Mouse (Mus musculus) c-Kit-positive CD71-positive TER-119-positive erythroid progenitor cells, embryonic 14.5 days (primary cell): ENCODE results near the gene Ptbp3.
A peak's percentile ranks its signal among the peaks of the same experiment; 100 is the strongest.

Experiments used
- DNase-seq: peaks from one replicate; pipeline ENCODE4 v3.0.0-alpha.2; 2013; ENCODE audit warnings: low spot score

Ptbp3 gene

GRCm38 (mm10) chr4:59555177-59555576 is 6.0 kb upstream of the Ptbp3 start:
- DNase-seq = no peak

GRCm38 (mm10) chr4:59553576-59553975 is 4.4 kb upstream of the Ptbp3 start:
- no peak for DNase-seq

GRCm38 (mm10) chr4:59552835-59553234 is 3.7 kb upstream of the Ptbp3 start:
- no peak for DNase-seq

GRCm38 (mm10) chr4:59551901-59552300 is 2.7 kb upstream of the Ptbp3 start:
- no peak for DNase-seq

- no peak for DNase-seq
Observed at GRCm38 (mm10) chr4:59549977-59550560, 905 bp upstream of the Ptbp3 start.

GRCm38 (mm10) chr4:59548560-59549174 is 497 bp downstream of the Ptbp3 start:
- peak; percentile 61 for DNase-seq

GRCm38 (mm10) chr4:59548011-59548559 is 1.1 kb downstream of the Ptbp3 start:
- no peak for DNase-seq

GRCm38 (mm10) chr4:59547136-59547889 is 1.9 kb downstream of the Ptbp3 start:
- peak; percentile 55 for DNase-seq

GRCm38 (mm10) chr4:59546285-59547071 is 2.7 kb downstream of the Ptbp3 start:
- DNase-seq = no peak

- no peak for DNase-seq
Observed at GRCm38 (mm10) chr4:59544654-59545053, 4.5 kb downstream of the Ptbp3 start.

- DNase-seq = no peak
Observed at GRCm38 (mm10) chr4:59543006-59543405, 6.2 kb downstream of the Ptbp3 start.

GRCm38 (mm10) chr4:59536281-59536680 is 12.9 kb downstream of the Ptbp3 start:
- DNase-seq = no peak

- DNase-seq = no peak
Observed at GRCm38 (mm10) chr4:59535624-59536023, 13.5 kb downstream of the Ptbp3 start.

GRCm38 (mm10) chr4:59533268-59533667 is 15.9 kb downstream of the Ptbp3 start:
- peak; percentile 91 for DNase-seq

GRCm38 (mm10) chr4:59531172-59531571 is 18.0 kb downstream of the Ptbp3 start:
- DNase-seq = no peak

- no peak for DNase-seq
Observed at GRCm38 (mm10) chr4:59527470-59527869, 21.7 kb downstream of the Ptbp3 start.

- DNase-seq = no peak
Observed at GRCm38 (mm10) chr4:59526728-59527127, 22.4 kb downstream of the Ptbp3 start.

- DNase-seq = no peak
Observed at GRCm38 (mm10) chr4:59524875-59525274, 24.3 kb downstream of the Ptbp3 start.

- DNase-seq = no peak
Observed at GRCm38 (mm10) chr4:59510321-59510720, 38.8 kb downstream of the Ptbp3 start.

GRCm38 (mm10) chr4:59509558-59509957 is 39.6 kb downstream of the Ptbp3 start:
- DNase-seq = no peak

GRCm38 (mm10) chr4:59507766-59508165 is 41.4 kb downstream of the Ptbp3 start:
- DNase-seq = no peak

- DNase-seq = no peak
Observed at GRCm38 (mm10) chr4:59506704-59507103, 42.5 kb downstream of the Ptbp3 start.
